Mouse (Mus musculus) hematopoietic stem cell, adult 5-6 weeks (primary cell): Measurements from ENCODE around the gene Dda1. TPM values are rescaled to one million over a fixed set of nuclear protein-coding genes. Genes with fewer than 3 reads are reported as not detected.
"Not testable (repeated sequence)": the region's sequence is repeated elsewhere in the genome, so short reads cannot be mapped to it uniquely, and the experiment has no call there.

Source experiments
- ATAC-seq, 2 experiments: fragments of 125-278 bp in 1 of 2; replicated peaks in 1 of 2; 2 replicates each; pipeline ENCODE4 v1.8.0; 2016 to 2017; ENCODE audit warnings: inconsistent platforms in 2 of 2, mild to moderate bottlenecking in 2 of 2, moderate number of reproducible peaks in 2 of 2, low read depth in 1 of 2, moderate TSS enrichment in 1 of 2; ENCODE audit not compliant: low FRiP score in 2 of 2, poor library complexity in 2 of 2, severe bottlenecking in 2 of 2, insufficient read depth in 1 of 2, low TSS enrichment in 1 of 2
- total RNA-seq: library from RNA; stranded (forward); fragments of 172-1452, 232-1000 nt; gene quantifications from 2 replicates; pipeline ENCODE4 v1.2.3, GENCODE M21; 2017

Gene Dda1
- total RNA-seq: 15.8 and 18.9 TPM in 2 replicates

DNA sequence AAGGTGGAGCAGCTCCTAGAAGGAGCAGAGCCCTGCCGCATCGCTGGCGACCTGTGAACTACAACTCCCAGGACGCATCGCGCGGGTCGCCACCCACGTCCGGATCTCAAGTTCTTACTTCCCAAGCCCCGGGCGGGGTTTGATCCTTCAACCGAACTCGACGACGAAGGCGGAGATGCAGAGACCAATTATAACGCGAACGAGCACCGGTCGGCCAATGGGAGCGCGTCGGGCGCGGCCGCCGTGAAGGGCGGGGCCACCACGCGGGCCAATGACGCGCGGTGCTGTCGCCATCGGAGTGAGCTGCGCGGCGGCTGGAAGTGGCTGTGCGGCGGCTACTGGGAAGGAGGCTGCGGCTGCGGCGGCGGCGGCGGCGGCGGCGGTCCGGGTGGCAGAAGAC lies at the start of gene Dda1:
Dda1 (plus strand) TSS at position 284 of the 400 bp plus-strand sequence.
- peak; percentile 76 to 83 for ATAC-seq

GRCm38 (mm10) chr8:71422121-71422520 lies 46.9 kb upstream of the Dda1 start:
- no peak for ATAC-seq

- ATAC-seq: not testable (repeated sequence)
Measured at GRCm38 (mm10) chr8:71432935-71433334, 36.1 kb upstream of the Dda1 start.

GRCm38 (mm10) chr8:71437041-71437440 lies 32.0 kb upstream of the Dda1 start:
- ATAC-seq: no peak

GRCm38 (mm10) chr8:71441404-71441803 lies 27.6 kb upstream of the Dda1 start:
- ATAC-seq: peak; percentile 62 to 81

- no peak for ATAC-seq
Measured at GRCm38 (mm10) chr8:71445096-71445495, 23.9 kb upstream of the Dda1 start.

DNA sequence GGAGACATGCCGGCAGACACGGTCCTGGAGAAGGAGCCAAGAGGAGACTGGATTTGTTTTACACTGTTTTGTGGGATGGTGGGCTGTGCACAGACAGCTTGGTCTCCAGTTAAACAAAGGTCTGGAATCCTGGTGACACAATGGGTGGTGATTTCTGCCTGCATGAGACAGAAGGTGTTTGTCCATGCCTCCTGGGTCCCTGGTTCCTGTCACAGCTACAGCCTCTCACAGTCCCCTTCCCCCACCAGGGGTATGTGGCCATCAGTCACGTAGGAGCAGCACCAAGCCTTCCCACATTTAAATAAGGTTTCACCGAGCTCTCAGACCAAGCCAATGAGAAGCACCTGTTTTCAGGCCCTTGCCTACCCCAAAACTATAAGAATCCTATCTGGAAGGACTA lies 17.7 kb upstream of the Dda1 start:
- no peak for ATAC-seq

DNA sequence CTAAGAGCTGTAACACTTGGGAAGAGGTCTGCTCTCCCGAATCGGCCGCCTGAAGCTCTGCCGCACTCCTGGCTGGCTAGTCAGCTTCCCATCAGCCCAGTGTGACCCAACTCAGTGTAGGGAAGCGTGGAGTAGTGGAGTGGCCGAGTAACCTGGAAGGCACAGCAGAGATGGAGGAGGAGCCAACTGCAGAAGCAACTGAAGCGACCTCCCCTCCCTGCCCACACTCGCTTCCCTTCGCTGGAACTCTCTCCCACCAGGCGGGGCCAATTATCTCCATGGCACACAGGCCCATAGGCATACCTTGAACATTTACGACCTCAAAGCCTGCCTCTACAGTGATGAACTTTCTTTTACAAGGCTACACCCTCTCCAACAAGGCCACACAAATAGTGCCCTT lies 17.2 kb upstream of the Dda1 start:
- ATAC-seq: no peak

GRCm38 (mm10) chr8:71452669-71453068 lies 16.3 kb upstream of the Dda1 start:
- ATAC-seq: no peak

DNA sequence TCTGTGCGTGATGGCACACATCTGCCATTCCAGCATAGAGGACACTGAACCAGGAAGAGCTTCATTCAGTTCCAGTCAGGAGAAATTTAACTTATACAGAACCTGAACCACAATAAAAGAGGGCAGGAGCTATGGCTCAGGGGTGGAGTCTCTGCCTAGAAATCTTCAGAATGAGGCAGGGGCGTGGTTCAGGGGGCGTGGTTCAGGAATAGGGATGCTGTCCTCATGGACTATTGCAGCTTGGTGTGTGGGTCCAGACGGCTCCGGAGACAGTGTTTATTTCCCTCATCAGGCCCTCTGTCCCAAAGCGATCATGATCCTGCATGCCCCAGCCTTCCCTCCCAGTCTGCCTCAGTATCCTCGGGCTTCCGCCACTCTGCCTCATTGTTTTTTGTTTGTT lies 14.3 kb upstream of the Dda1 start:
- no peak for ATAC-seq

- no peak for ATAC-seq
Measured at GRCm38 (mm10) chr8:71456906-71457305, 12.1 kb upstream of the Dda1 start.

GRCm38 (mm10) chr8:71457659-71458270 lies 11.2 kb upstream of the Dda1 start:
- ATAC-seq: no peak

GRCm38 (mm10) chr8:71460716-71461115 lies 8.3 kb upstream of the Dda1 start:
- no peak for ATAC-seq

DNA sequence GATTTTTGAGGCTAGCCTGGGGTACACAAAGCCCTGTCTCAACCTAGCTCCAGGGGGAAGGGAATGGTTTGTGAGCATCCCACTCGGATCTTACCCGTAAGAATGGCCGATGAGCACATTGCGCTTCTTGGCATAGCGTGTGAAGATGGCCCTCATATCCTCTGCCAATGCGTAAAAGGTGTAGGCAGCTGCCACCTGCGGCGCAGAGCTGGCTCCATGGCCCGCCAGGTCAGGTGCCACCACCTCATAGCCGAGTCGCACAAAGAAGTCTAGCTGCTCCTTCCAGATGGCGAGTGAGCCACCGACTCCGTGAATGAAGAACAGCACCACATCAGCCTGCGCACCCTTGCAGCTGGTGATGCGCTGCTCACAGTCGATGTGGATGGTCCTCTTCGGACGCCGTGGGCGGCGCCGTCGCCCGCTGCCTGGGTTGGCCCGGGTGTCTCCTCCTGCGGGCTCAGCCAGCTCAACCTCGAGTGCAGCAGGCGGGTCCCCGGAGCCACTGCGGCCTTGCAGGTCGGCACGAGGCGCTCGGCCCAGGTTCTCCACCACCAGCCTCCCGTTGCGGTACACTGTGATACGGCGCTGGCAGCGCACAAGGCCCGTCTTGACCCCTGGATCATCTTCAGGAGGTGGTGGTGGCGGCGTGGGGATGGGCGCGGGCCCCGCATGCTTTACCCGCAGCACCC lies 7.7 kb upstream of the Dda1 start:
- no peak for ATAC-seq

- no peak for ATAC-seq
Measured at GRCm38 (mm10) chr8:71462191-71462590, 6.8 kb upstream of the Dda1 start.

DNA sequence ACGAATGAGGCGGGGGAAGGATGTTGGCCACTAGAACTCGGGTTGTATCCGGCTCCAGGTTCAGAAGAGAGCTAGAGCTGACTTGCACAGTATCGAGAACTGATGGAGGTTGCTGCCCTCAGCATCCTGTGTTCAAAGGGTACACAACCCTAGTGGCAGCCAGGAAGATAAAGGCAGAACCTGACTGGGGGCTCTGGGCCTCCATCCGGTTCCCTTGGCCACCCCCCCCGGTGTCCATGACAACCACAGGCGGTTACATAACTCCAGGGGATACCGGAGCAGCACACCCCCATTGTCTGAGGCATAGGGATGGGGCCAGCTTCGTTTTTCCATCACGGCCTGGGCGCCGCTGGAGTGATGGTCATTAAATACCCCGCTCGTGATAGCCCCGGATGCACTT lies 6.2 kb upstream of the Dda1 start:
- ATAC-seq: peak; percentile 9 to 11; a peak in 1 of 4 replicates

DNA sequence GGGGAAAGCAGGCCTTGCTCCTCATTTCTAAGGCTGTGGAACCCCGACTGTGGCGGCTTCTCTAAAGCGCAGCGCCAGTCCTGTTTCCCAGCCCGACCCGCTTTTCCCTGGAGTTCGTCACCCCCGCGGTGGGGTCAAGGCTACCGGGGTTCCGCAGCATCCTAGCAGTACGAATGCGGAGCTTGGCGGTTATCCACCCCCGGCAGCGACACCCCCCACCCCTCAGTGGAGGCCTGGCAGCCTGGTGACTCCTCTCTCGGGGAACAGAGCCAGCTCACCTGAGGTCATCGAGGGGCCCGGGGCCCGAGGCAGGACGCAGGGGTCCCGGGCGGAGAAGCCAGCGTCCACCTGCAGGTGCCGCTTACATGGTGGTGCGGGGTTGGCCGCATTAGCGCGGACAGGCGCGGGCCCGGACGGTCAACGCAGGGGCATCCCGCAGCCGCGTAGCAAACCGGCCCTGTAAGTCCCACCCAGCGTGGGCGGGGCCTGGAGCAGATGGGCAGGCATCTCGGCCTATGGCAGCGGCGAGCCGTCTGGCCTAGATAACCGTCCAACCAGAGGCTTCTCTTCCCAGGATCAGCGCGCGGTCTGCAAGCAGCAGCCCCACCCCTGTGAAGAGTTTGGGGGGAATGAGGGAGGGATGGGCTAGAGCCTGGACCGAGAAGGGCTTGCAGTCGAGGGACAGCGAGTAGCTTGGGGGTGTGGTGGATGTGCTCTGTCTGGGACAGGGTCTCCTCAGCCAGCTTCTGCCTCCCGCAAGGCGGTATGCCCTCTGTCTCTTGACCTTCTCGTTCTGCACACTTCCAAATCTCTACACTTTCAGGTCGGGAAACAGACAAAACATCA lies 5.6 kb upstream of the Dda1 start, which contains the start of gene Abhd8:
Abhd8 (minus strand) TSS at position 468 of the 846 bp plus-strand sequence.
- peak; percentile 65 to 75 for ATAC-seq
